Mouse (Mus musculus): Measurements from ENCODE around the gene Tdp1.

- TF ChIP-seq CTCF (conservative IDR thresholded peaks at IDR 0.05; ENCODE audit: low read length) (no peak), NANOG (IDR thresholded peaks at IDR 0.05; ENCODE audit: borderline replicate concordance, low read length) (no peak)
These were observed 85.6 kb downstream of the Tdp1 start for GRCm38 (mm10) chr12:99969906-99970305.

Data from E14TG2a.4 (cell line).